Mouse (Mus musculus) limb, embryonic 12.5 days (tissue): ENCODE data around the gene Cabp5. TPM values are rescaled to one million over a fixed set of nuclear protein-coding genes. Genes with fewer than 3 reads are reported as not detected.
"Not testable (repeated sequence)": the region's sequence is repeated elsewhere in the genome, so short reads cannot be mapped to it uniquely, and the experiment has no call there.

ENCODE experiments used
- ATAC-seq: fragments of 200-750 bp; cut with Nextera tagmentation; 2 replicates; pipeline ENCODE4 v1.8.0; 2017; ENCODE audit warnings: low read depth, moderate TSS enrichment; ENCODE audit not compliant: insufficient number of reproducible peaks, insufficient read depth, low FRiP score, low TSS enrichment
- H3K27ac ChIP-seq: fragments of 300-500 bp; sonication (generic); 2 replicates; pipeline ENCODE4 v1.5.1; 2016; ENCODE audit warnings: mild to moderate bottlenecking, moderate library complexity
- H3K27me3 ChIP-seq: fragments of 300-500 bp; sonication (generic); 2 replicates; pipeline ENCODE4 v1.6.1; 2016; ENCODE audit warnings: mild to moderate bottlenecking, moderate library complexity
- H3K36me3 ChIP-seq: fragments of 300-500 bp; sonication (generic); 2 replicates; pipeline ENCODE4 v1.6.1; 2016; ENCODE audit warnings: mild to moderate bottlenecking, moderate library complexity
- H3K4me1 ChIP-seq: fragments of 300-500 bp; sonication (generic); replicated peaks from 2 replicates; pipeline ENCODE4 v1.6.1; 2016
- H3K4me2 ChIP-seq: fragments of 300-500 bp; sonication (generic); 2 replicates; pipeline ENCODE4 v1.6.1; 2016; ENCODE audit warnings: mild to moderate bottlenecking, moderate library complexity
- H3K4me3 ChIP-seq: fragments of 300-500 bp; sonication (generic); replicated peaks from 2 replicates; pipeline ENCODE4 v1.5.1; 2016; ENCODE audit warnings: mild to moderate bottlenecking
- H3K9ac ChIP-seq: fragments of 300-500 bp; sonication (generic); replicated peaks from 2 replicates; pipeline ENCODE4 v1.6.1; 2016; ENCODE audit warnings: mild to moderate bottlenecking, moderate library complexity
- H3K9me3 ChIP-seq: fragments of 300-500 bp; sonication (generic); 2 replicates; pipeline ENCODE4 v1.6.1; 2016; ENCODE audit warnings: mild to moderate bottlenecking, moderate library complexity
- WGBS: fragments of 180-500 bp; shearing (Covaris S2); methylation state at CpG from one replicate; pipeline ENCODE4 v1.1.7; 2016; 5-methylcytosine and 5-hydroxymethylcytosine counted together
- polyA plus RNA-seq: library from polyadenylated mRNA; unstranded; fragments of >200 nt; fragmentation: Nextera tagmentation; extraction: Ambion mirVana; gene quantifications from 2 replicates; pipeline ENCODE4 v1.2.1, GENCODE M21; 2016

The Cabp5 gene
- not detected in 2 replicates for polyA plus RNA-seq

DNA sequence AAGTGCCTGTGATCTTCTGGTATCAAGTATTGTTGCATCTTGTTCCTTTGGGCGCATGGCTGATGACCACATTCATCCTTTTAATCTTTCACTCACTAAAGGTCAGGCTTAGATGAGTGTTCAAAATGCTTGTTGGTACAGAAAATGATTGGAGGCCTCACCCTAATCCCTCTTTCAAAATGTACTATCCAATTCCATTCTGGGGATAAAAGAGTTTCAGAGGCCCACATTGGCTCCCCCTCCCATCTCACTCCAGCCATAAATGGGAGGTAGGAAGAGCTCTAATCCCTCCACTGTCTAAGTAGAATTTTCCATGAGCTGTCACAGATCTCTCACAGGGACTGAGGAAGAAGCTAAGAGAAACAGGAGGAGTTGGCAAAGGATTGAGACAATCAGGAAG is at the start of gene Cabp5:
Gene Cabp5 (plus strand): TSS at position 301 of the 400 bp plus-strand sequence.
- H3K9ac ChIP-seq: no peak within 1 kb of the TSS
- H3K27ac ChIP-seq: no peak within 1 kb of the TSS
- no peak for ATAC-seq
- no peaks in the 10 kb centered on the region for H3K27me3 ChIP-seq
- H3K4me1 ChIP-seq: no peaks in the 10 kb centered on the region
- no peak within 1 kb of the TSS for H3K4me3 ChIP-seq
- 78% methylated on average over 1 of the region's 1 CpGs for WGBS
- H3K4me2 ChIP-seq: no peak within 1 kb of the TSS
- H3K9me3 ChIP-seq: no peaks in the 10 kb centered on the region
- H3K36me3 ChIP-seq: no peaks in the 10 kb centered on the region

DNA sequence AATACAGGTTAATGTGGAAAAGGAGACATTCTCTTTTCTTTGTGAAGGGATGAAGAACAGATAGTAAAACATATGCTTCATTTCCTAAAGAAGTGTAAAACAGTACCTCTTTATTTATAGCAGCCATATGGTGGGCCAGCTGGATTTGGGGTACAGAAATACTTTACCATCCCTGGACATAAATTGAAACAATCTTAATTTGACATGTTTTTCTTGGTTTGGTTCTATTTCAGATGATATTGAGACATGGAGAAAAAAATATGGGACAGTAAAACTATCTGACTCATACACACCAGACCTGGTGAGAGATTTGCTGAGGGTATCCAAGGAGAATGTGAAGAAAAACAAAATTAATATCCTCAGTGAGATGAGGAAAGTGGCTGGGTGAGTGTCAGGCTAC is 42.0 kb upstream of the Cabp5 start:
- Histone ChIP-seq H3K9ac (no peak overlapping the region), H3K4me3 (no peak overlapping the region), H3K9me3 (peaks cover 9% of the 10 kb centered on the region; the same call in 1 of the 2 replicates), H3K27me3 (no peaks in the 10 kb centered on the region), H3K4me2 (no peak overlapping the region), H3K4me1 (no peaks in the 10 kb centered on the region), H3K36me3 (peaks cover 48% of the 10 kb centered on the region), H3K27ac (no peak overlapping the region)
- ATAC-seq: no peak

DNA sequence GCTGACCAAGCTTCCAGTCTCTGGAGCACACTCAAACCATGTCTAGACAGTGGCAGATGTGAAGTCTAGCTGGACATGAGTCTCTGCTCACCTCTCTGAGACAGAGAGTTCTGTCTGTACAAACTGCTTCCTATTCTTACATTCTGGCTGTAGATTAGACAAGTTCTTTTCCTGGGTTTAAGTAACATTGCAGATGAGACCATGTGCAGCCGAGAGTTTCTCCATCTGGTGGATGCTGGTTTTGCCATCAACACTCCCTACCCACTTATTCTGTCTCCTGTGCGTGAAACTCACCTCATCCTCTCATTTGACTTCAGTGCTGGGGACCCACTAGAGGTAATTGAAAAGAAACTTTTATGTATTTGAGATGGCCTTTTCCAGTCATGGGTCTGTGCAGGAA is 17.3 kb upstream of the Cabp5 start:
- no peak for ATAC-seq
- WGBS: 79% methylated on average over 2 of the region's 2 CpGs
- Histone ChIP-seq H3K4me3 (no peak overlapping the region), H3K9me3 (no peaks in the 10 kb centered on the region), H3K27ac (no peak overlapping the region), H3K36me3 (no peaks in the 10 kb centered on the region), H3K4me1 (no peaks in the 10 kb centered on the region), H3K4me2 (no peak overlapping the region), H3K9ac (no peak overlapping the region), H3K27me3 (no peaks in the 10 kb centered on the region)

DNA sequence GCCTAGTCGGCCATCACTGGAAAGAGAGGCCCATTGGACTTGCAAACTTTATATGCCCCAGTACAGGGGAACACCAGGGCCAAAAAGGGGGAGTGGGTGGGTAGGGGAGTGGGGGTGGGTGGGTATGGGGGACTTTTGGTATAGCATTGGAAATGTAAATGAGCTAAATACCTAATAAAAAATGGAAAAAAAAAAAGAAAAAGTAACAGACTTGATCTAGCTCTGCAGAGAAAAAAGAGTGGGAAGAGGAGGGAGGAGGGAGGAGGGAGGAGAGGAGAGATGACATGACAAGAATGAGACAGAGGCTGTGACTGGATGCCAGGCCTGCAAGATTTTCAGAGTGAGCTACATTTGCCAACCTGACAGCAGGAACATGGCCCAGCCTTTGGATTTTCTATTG is 52.6 kb downstream of the Cabp5 start, which contains the start of gene Bsph1:
Gene Bsph1 (plus strand): TSS at position 301 of the 400 bp plus-strand sequence.
- H3K4me1 ChIP-seq, H3K9me3 ChIP-seq, H3K4me2 ChIP-seq, H3K36me3 ChIP-seq, H3K27ac ChIP-seq, H3K9ac ChIP-seq, ATAC-seq, H3K4me3 ChIP-seq, H3K27me3 ChIP-seq: not testable (repeated sequence)
- 70% methylated on average over 1 of the region's 1 CpGs for WGBS

Other genes starting within 250 kb of the Cabp5 start
- not detected in 2 replicates for gene Vmn1r88, start 238.6 kb upstream of the Cabp5 start, polyA plus RNA-seq
- gene Vmn1r89, start 185.1 kb upstream of the Cabp5 start, polyA plus RNA-seq: not detected in 2 replicates
- gene Lig1, start 120.8 kb upstream of the Cabp5 start, polyA plus RNA-seq: 134 and 137 TPM in 2 replicates
- 12.6 and 15.0 TPM in 2 replicates for gene Zswim9, start 119.4 kb upstream of the Cabp5 start, polyA plus RNA-seq
- 1.2 and 1.5 TPM in 2 replicates for gene Pla2g4c, start 73.5 kb upstream of the Cabp5 start, polyA plus RNA-seq
- gene Bsph1, start 52.7 kb downstream of the Cabp5 start, polyA plus RNA-seq: not detected in 2 replicates
- not detected in 2 replicates for gene Bsph2, start 172.9 kb downstream of the Cabp5 start, polyA plus RNA-seq
- not detected in 2 replicates for gene Sult2a5, start 225.8 kb downstream of the Cabp5 start, polyA plus RNA-seq